Mouse (Mus musculus) cerebellum, adult 2 months (tissue): ENCODE measurements around the gene Syt13. TPM values are rescaled to one million over a fixed set of nuclear protein-coding genes. Genes with fewer than 3 reads are reported as not detected.

Source experiments
- DNase-seq, 2 experiments: peaks; one replicate each; pipeline ENCODE4 v3.0.0; 2021
- H3K27ac ChIP-seq: fragments of 200-500 bp; 2 replicates; pipeline ENCODE4 v1.5.1; 2012; ENCODE audit warnings: low read length, control low read depth, inconsistent platforms; ENCODE audit not compliant: insufficient read depth
- H3K27me3 ChIP-seq: fragments of 200-500 bp; 2 replicates; pipeline ENCODE4 v1.6.1; 2012; ENCODE audit warnings: inconsistent platforms, mild to moderate bottlenecking, low read length, moderate library complexity; ENCODE audit not compliant: control insufficient read depth, insufficient read depth
- H3K4me1 ChIP-seq: fragments of 200-500 bp; 2 replicates; pipeline ENCODE4 v1.6.1; 2011; ENCODE audit warnings: low read length; ENCODE audit not compliant: control insufficient read depth, insufficient read depth
- H3K4me3 ChIP-seq: fragments of 200-500 bp; replicated peaks from 2 replicates; pipeline ENCODE3; 2011; ENCODE audit warnings: mild to moderate bottlenecking, low read depth, low read length, control low read depth; ENCODE audit not compliant: insufficient read depth
- CTCF ChIP-seq: fragments of 200-500 bp; IDR thresholded peaks from 2 replicates; pipeline ENCODE4 v1.5.1; 2011; ENCODE audit warnings: low read depth, mild to moderate bottlenecking, control low read depth, low read length, moderate library complexity, borderline replicate concordance; ENCODE audit not compliant: insufficient read depth
- POLR2A ChIP-seq: fragments of 200-500 bp; IDR thresholded peaks from 2 replicates; pipeline ENCODE4 v1.6.1; 2011; ENCODE audit warnings: low read length, control low read depth, borderline replicate concordance; ENCODE audit not compliant: insufficient read depth
- WGBS: fragments of 180-500 bp; shearing (Covaris S2); methylation state at CpG from one replicate; pipeline ENCODE4 v1.1.7; 2018; 5-methylcytosine and 5-hydroxymethylcytosine counted together
- polyA plus RNA-seq: library from polyadenylated mRNA; depleted of rRNA; stranded (reverse); fragments of >200 nt; gene quantifications from 2 replicates; pipeline ENCODE4 v1.2.3, GENCODE M21; 2012; rRNA removed

Syt13 gene
- 110 and 115 TPM in 2 replicates for polyA plus RNA-seq

DNA sequence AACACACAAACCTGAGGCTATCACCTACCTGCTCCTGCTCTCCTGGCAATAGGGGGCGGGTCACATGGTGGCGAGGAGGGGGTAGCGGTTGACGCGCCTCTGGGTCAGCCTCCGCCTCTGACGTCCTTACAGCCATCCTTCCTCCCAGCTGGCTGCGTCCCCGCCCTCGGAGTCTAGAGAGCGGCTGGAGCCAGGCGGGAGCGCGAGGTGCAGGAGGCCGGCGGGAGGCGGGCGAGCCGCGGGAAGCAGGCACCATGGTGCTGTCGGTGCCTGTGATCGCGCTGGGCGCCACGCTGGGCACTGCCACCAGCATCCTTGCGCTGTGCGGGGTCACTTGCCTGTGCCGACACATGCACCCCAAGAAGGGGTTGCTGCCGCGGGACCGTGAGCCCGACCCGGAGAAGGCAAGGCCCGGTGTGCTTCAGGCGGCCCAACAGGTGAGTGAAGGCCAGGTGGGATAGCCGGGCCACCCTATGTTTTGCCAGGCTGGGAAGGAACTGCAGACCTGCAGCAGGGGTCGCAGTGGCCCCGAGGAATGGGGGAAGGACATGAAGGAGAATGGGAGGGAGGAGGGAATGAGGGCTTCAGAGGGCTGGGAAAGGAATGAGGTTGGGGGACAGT is at the start of gene Syt13:
Gene Syt13 (plus strand): TSS at position 166 of the 621 bp plus-strand sequence.
- peak within 1 kb of the TSS; percentile 92 for H3K27ac ChIP-seq
- TF ChIP-seq CTCF (peak; percentile 30; the same call in 1 of the 2 replicates), POLR2A (peak; percentile 63)
- H3K4me3 ChIP-seq, result peak within 1 kb of the TSS; percentile 89
- peak; percentile 85 to 86 for DNase-seq
- peaks cover 16% of the 10 kb centered on the region for H3K4me1 ChIP-seq
- WGBS, result under 1% methylated on average over 38 of the region's 38 CpGs
- H3K27me3 ChIP-seq, result no peaks in the 10 kb centered on the region

GRCm38 (mm10) chr2:92866616-92867015 is 48.3 kb upstream of the Syt13 start:
- 44% methylated on average over 2 of the region's 2 CpGs for WGBS
- Histone ChIP-seq H3K4me3 (no peak overlapping the region), H3K27ac (no peak overlapping the region), H3K27me3 (no peaks in the 10 kb centered on the region), H3K4me1 (no peaks in the 10 kb centered on the region)
- DNase-seq, result no peak
- no peak for TF ChIP-seq CTCF
- no peak for TF ChIP-seq POLR2A

GRCm38 (mm10) chr2:92870139-92870836 is 44.6 kb upstream of the Syt13 start:
- no peak overlapping the region for H3K27ac ChIP-seq
- H3K4me3 ChIP-seq, result no peak overlapping the region
- TF ChIP-seq POLR2A, result no peak
- no peak for TF ChIP-seq CTCF
- H3K27me3 ChIP-seq, result no peaks in the 10 kb centered on the region
- no peaks in the 10 kb centered on the region for H3K4me1 ChIP-seq
- WGBS, result 49% methylated on average over 10 of the region's 10 CpGs
- DNase-seq, result no peak

- H3K27me3 ChIP-seq, result no peaks in the 10 kb centered on the region
- TF ChIP-seq CTCF, result no peak
- no peak for TF ChIP-seq POLR2A
- H3K27ac ChIP-seq, result no peak overlapping the region
- no peak overlapping the region for H3K4me3 ChIP-seq
- WGBS, result 41% methylated on average over 7 of the region's 7 CpGs
- H3K4me1 ChIP-seq, result no peaks in the 10 kb centered on the region
- no peak for DNase-seq
Measured at GRCm38 (mm10) chr2:92871093-92871686, 43.7 kb upstream of the Syt13 start.

DNA sequence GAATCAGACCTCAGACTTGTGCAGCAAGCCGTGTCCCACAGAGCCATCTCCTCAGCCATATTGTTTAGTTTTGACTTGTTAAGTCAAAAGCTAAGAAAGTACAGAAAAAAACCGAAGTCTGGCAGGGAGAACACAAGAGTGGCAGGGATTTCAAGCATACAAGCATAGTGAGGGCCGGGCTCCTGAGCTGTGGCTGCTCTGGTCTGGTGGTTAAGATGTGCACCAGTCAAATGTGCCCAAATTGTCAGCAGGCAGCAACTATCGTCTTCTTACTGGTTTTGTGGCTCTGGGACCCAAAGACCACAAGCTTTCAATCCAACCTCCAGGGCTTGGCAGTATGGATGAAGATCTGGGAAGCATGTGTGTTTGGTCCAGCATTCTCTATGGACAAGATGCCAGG is 42.2 kb upstream of the Syt13 start:
- Histone ChIP-seq H3K4me1 (no peaks in the 10 kb centered on the region), H3K4me3 (no peak overlapping the region), H3K27ac (no peak overlapping the region), H3K27me3 (no peaks in the 10 kb centered on the region)
- WGBS, result 87% methylated on average over 4 of the region's 4 CpGs
- TF ChIP-seq POLR2A (no peak), CTCF (no peak)
- DNase-seq, result no peak

- DNase-seq, result no peak
- H3K4me1 ChIP-seq, result no peaks in the 10 kb centered on the region
- H3K27me3 ChIP-seq, result no peaks in the 10 kb centered on the region
- H3K4me3 ChIP-seq, result no peak overlapping the region
- WGBS, result 77% methylated on average over 1 of the region's 1 CpGs
- no peak for TF ChIP-seq CTCF
- no peak for TF ChIP-seq POLR2A
- H3K27ac ChIP-seq, result no peak overlapping the region
Measured at GRCm38 (mm10) chr2:92874592-92874991, 40.3 kb upstream of the Syt13 start.

DNA sequence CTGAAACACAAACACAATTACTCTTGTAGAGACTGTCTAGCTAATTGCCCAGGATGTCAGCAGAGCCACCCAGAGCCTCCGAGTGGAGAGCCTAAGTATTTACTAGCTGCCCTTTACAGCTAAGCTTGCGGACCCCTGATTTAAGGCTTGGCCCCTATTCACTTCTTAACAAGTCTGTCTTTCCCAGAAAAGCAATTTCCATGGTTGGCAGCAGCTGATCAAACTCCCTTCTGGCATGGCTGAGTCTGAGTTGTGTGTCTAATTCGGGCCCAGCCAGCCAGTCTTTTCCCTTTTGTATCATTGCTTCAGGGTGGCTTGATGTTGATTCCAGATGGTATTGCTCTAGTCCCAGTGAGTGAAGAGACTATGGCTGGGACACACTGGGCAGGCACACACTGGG is 37.4 kb upstream of the Syt13 start:
- DNase-seq, result no peak
- no peak overlapping the region for H3K4me3 ChIP-seq
- H3K27ac ChIP-seq, result no peak overlapping the region
- WGBS, result 48% methylated on average over 3 of the region's 3 CpGs
- H3K4me1 ChIP-seq, result no peaks in the 10 kb centered on the region
- no peaks in the 10 kb centered on the region for H3K27me3 ChIP-seq
- no peak for TF ChIP-seq CTCF
- TF ChIP-seq POLR2A, result no peak
